Mouse (Mus musculus) ES-Bruce4 (cell line): ENCODE results near the gene Ccn5. TPM values are rescaled to one million over a fixed set of nuclear protein-coding genes. Genes with fewer than 3 reads are reported as not detected.

Source experiments
- H3K27ac ChIP-seq: 2 replicates; pipeline ENCODE4 v1.5.1; 2012; ENCODE audit warnings: low read length, inconsistent platforms; ENCODE audit not compliant: insufficient read depth
- H3K27me3 ChIP-seq: 2 replicates; pipeline ENCODE4 v1.6.1; 2012; ENCODE audit warnings: mild to moderate bottlenecking, low read length, inconsistent platforms; ENCODE audit not compliant: control insufficient read depth, poor library complexity, insufficient read depth, severe bottlenecking
- H3K36me3 ChIP-seq: 2 replicates; pipeline ENCODE4 v1.6.1; 2012; ENCODE audit warnings: inconsistent platforms, mild to moderate bottlenecking, low read length, moderate library complexity; ENCODE audit not compliant: control insufficient read depth, poor library complexity, insufficient read depth, severe bottlenecking
- H3K4me1 ChIP-seq: one replicate; pipeline ENCODE4 v1.8.1; 2011; ENCODE audit warnings: low read length; ENCODE audit not compliant: control insufficient read depth, insufficient read depth
- H3K4me3 ChIP-seq: 2 replicates; pipeline ENCODE4 v1.5.1; 2011; ENCODE audit warnings: low read depth, mild to moderate bottlenecking, low read length
- H3K9ac ChIP-seq: 2 replicates; pipeline ENCODE4 v1.6.1; 2012; ENCODE audit warnings: low read depth, mild to moderate bottlenecking, inconsistent platforms; ENCODE audit not compliant: poor library complexity, severe bottlenecking
- H3K9me3 ChIP-seq: replicated peaks from 2 replicates; pipeline ENCODE4 v1.6.1; 2012; ENCODE audit warnings: mild to moderate bottlenecking, low read length, inconsistent platforms; ENCODE audit not compliant: control insufficient read depth, poor library complexity, insufficient read depth, severe bottlenecking
- CTCF ChIP-seq: IDR thresholded peaks from one replicate; pipeline ENCODE4 v1.8.1; 2011; ENCODE audit warnings: low read depth, low read length
- EP300 ChIP-seq: IDR thresholded peaks from 2 replicates; pipeline ENCODE4 v1.6.1; 2011; ENCODE audit warnings: low read depth, low read length; ENCODE audit not compliant: insufficient read depth
- POLR2A ChIP-seq: IDR thresholded peaks from one replicate; pipeline ENCODE4 v1.8.1; 2011; ENCODE audit warnings: low read length; ENCODE audit not compliant: insufficient read depth
- polyA plus RNA-seq: library from polyadenylated mRNA; stranded (reverse); fragments of >200 nt; gene quantifications from 2 replicates; pipeline ENCODE4 v1.2.4, GENCODE M21; 2011; ENCODE audit warnings: low read depth; ENCODE audit not compliant: missing spikeins, insufficient read depth, insufficient read length

Ccn5 gene
- polyA plus RNA-seq, 1 experiment, result 1.2 TPM

GRCm38 (mm10) chr2:163823771-163824170 lies 3.1 kb downstream of the Ccn5 start:
- Histone ChIP-seq H3K9me3 (no peaks in the 10 kb centered on the region), H3K4me1 (no peaks in the 10 kb centered on the region), H3K4me3 (no peak overlapping the region), H3K9ac (no peak overlapping the region), H3K27me3 (no peaks in the 10 kb centered on the region), H3K27ac (no peak overlapping the region), H3K36me3 (no peaks in the 10 kb centered on the region)
- TF ChIP-seq EP300 (no peak), CTCF (no peak)

- no peaks in the 10 kb centered on the region for H3K27me3 ChIP-seq
- H3K4me1 ChIP-seq, result no peaks in the 10 kb centered on the region
- no peak overlapping the region for H3K27ac ChIP-seq
- no peak overlapping the region for H3K4me3 ChIP-seq
- H3K9ac ChIP-seq, result no peak overlapping the region
- H3K9me3 ChIP-seq, result no peaks in the 10 kb centered on the region
- no peaks in the 10 kb centered on the region for H3K36me3 ChIP-seq
- TF ChIP-seq CTCF (no peak), EP300 (no peak), POLR2A (no peak)
Measured at GRCm38 (mm10) chr2:163825861-163826260, 5.2 kb downstream of the Ccn5 start.

GRCm38 (mm10) chr2:163826494-163826893 lies 5.8 kb downstream of the Ccn5 start:
- H3K36me3 ChIP-seq, result no peaks in the 10 kb centered on the region
- H3K4me1 ChIP-seq, result no peaks in the 10 kb centered on the region
- no peak overlapping the region for H3K4me3 ChIP-seq
- H3K9me3 ChIP-seq, result no peaks in the 10 kb centered on the region
- no peak for TF ChIP-seq CTCF
- no peak for TF ChIP-seq EP300
- no peak for TF ChIP-seq POLR2A
- no peak overlapping the region for H3K9ac ChIP-seq
- no peaks in the 10 kb centered on the region for H3K27me3 ChIP-seq
- no peak overlapping the region for H3K27ac ChIP-seq

GRCm38 (mm10) chr2:163831163-163831562 lies 10.5 kb downstream of the Ccn5 start:
- no peaks in the 10 kb centered on the region for H3K27me3 ChIP-seq
- no peak overlapping the region for H3K27ac ChIP-seq
- H3K9me3 ChIP-seq, result no peaks in the 10 kb centered on the region
- no peak overlapping the region for H3K9ac ChIP-seq
- TF ChIP-seq POLR2A, result no peak
- no peak for TF ChIP-seq CTCF
- no peak for TF ChIP-seq EP300
- no peaks in the 10 kb centered on the region for H3K4me1 ChIP-seq
- no peaks in the 10 kb centered on the region for H3K36me3 ChIP-seq
- no peak overlapping the region for H3K4me3 ChIP-seq

GRCm38 (mm10) chr2:163838043-163838442 lies 17.4 kb downstream of the Ccn5 start:
- no peaks in the 10 kb centered on the region for H3K27me3 ChIP-seq
- H3K27ac ChIP-seq, result no peak overlapping the region
- no peaks in the 10 kb centered on the region for H3K9me3 ChIP-seq
- no peak for TF ChIP-seq EP300
- TF ChIP-seq CTCF, result peak; percentile 99
- no peak overlapping the region for H3K4me3 ChIP-seq
- no peaks in the 10 kb centered on the region for H3K36me3 ChIP-seq
- H3K4me1 ChIP-seq, result no peaks in the 10 kb centered on the region
- no peak overlapping the region for H3K9ac ChIP-seq

- no peak overlapping the region for H3K9ac ChIP-seq
- H3K36me3 ChIP-seq, result no peaks in the 10 kb centered on the region
- TF ChIP-seq POLR2A (no peak), EP300 (no peak), CTCF (no peak)
- H3K27me3 ChIP-seq, result no peaks in the 10 kb centered on the region
- H3K9me3 ChIP-seq, result no peaks in the 10 kb centered on the region
- no peak overlapping the region for H3K27ac ChIP-seq
- no peak overlapping the region for H3K4me3 ChIP-seq
- H3K4me1 ChIP-seq, result no peaks in the 10 kb centered on the region
Measured at GRCm38 (mm10) chr2:163839519-163839918, 18.9 kb downstream of the Ccn5 start.

- Histone ChIP-seq H3K36me3 (no peaks in the 10 kb centered on the region), H3K4me3 (no peak overlapping the region), H3K27me3 (no peaks in the 10 kb centered on the region), H3K9me3 (no peaks in the 10 kb centered on the region), H3K27ac (no peak overlapping the region), H3K4me1 (no peaks in the 10 kb centered on the region), H3K9ac (no peak overlapping the region)
- no peak for TF ChIP-seq CTCF
- TF ChIP-seq EP300, result no peak
- TF ChIP-seq POLR2A, result no peak
Measured at GRCm38 (mm10) chr2:163842043-163842442, 21.4 kb downstream of the Ccn5 start.
